Mouse (Mus musculus): ENCODE data around the gene Slc15a3.

DNA sequence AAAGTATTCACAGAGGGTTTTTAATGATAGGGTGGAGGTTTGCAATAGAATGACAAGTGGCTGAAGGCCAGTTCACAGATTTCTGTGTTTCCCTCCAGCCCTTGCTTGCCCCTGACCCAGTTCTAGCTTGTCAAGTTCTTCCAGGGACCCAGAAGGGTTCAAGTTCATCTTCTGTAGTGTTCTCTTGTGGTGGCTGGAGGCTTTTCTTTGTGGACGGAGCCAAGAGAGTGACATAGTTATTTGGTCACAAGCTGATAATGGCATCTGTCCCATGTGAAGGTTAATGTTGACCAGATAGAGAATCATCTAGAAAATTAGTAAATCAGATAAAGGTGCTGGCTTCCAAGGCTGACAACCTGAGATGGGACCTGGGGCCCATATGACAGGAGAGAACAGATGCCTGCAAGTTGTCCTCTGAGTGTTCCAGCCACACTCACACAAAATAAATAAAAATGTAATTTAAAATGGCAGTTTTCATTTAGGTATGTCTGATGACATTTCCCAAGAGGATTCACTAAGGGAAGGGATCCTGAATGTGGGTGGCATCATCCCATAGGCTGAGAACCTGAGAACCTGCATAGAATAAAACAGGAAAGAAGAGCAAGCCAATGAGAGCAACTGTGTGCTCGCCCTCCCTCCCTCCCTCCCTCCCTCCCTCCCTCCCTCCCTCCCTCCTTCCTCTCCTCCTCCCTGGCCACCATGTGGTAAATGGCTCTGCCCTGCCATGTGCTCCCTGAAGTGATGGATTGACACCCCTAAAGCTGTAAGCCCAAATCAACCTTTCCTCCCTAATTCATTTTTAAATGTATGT lies 34.5 kb upstream of the Slc15a3 start:
- no peak for TF ChIP-seq MAFK (IDR thresholded peaks at IDR 0.05; ENCODE audit: insufficient read depth, low read depth, low read length)
- no peak for TF ChIP-seq CHD2 (IDR thresholded peaks at IDR 0.05; ENCODE audit: low read depth, low read length)
- TF ChIP-seq HCFC1 (IDR thresholded peaks at IDR 0.05; ENCODE audit: borderline replicate concordance, insufficient read depth, low read length), result no peak
- TF ChIP-seq ZC3H11A (IDR thresholded peaks at IDR 0.05; ENCODE audit: borderline replicate concordance, low read depth, low read length), result no peak
- TF ChIP-seq ZNF384 (IDR thresholded peaks at IDR 0.05; ENCODE audit: low read depth, low read length), result no peak
